Mouse (Mus musculus): ENCODE measurements around the gene Hist1h2af.

- TF ChIP-seq ZNF384 (IDR thresholded peaks at IDR 0.05; ENCODE audit: low read depth, low read length) (no peak), HCFC1 (IDR thresholded peaks at IDR 0.05; ENCODE audit: borderline replicate concordance, insufficient read depth, low read length) (no peak), MAFK (IDR thresholded peaks at IDR 0.05; ENCODE audit: insufficient read depth, low read depth, low read length) (no peak)
Observed at GRCm38 (mm10) chr13:23505662-23506345, 27.9 kb upstream of the Hist1h2af start.
